Mouse (Mus musculus): ENCODE measurements around the gene Gzmm.
"Not testable (repeated sequence)": the region's sequence is repeated elsewhere in the genome, so short reads cannot be mapped to it uniquely, and the experiment has no call there.

Gzmm gene

DNA sequence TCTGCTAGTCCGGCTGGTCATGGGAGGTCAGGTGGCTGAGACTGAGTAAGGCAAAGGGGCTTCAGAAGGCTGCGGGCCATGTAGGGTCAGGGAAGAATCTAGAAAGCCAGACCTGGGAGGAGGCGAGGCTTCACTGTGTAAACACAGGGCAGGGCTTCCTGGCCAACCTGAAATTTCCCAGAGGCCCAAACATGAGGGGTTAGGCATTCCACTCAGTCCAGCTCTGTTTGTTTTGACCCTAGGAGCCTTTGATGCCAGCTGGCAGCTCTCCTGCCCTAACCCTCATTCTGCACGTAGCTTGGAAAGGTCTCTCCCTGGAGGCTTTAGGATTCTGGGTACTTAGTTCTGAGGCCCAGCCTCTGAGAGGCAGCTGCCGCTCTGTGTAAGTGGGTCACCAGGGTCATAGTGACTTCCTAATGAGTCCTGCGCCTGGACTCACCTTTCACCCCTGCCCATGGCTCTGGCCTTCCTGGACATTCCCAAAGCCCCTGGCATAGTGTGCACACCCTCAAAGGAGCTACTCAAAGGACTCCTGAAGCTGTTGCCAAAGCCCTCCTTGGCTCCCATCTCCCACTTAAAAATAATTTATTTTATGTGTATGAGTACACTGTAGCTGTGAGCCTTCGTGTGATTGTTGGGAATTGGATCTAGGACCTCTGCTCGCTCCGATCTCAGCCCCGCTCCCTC lies 12.8 kb downstream of the Gzmm start:
- DNase-seq (ENCODE audit: low spot score in 2 of 2) = no peak

DNA sequence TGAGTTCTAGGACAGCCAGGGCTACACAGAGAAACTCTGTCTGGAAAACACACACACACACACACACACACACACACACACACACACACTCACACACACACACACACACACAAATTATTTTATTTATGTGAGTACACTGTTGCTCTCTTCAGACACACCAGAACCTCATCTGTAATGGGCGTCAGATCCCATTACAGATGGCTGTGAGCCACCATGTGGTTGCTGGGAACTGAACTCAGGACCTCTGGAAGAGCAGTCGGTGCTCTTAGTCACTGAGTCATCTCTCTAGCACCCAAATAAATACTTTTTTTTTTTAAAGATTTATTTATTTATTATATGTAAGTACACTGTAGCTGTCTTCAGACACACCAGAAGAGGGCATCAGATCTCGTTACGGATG lies 14.2 kb downstream of the Gzmm start:
- DNase-seq (ENCODE audit: low spot score in 2 of 2) = not testable (repeated sequence)

DNA sequence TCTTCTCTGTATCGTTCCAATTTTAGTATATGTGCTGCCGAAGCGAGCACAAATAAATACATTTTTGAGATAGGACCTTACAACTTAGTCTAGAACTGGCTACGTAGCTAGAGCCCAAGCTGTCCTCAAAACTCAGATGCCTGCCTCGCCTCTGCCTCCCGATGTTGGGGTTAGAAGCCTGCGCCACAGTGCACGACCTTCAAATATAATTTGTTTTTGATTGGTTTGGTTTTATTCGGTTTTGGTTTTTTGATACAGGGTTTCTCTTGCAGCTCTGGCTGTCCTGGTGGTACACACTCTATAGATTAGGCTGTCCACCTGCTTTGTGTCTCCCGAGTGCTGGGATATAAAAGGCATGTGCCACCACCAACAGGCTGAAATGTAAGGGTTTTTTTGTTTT lies 14.7 kb downstream of the Gzmm start:
- no peak for DNase-seq (ENCODE audit: low spot score in 2 of 2)

DNA sequence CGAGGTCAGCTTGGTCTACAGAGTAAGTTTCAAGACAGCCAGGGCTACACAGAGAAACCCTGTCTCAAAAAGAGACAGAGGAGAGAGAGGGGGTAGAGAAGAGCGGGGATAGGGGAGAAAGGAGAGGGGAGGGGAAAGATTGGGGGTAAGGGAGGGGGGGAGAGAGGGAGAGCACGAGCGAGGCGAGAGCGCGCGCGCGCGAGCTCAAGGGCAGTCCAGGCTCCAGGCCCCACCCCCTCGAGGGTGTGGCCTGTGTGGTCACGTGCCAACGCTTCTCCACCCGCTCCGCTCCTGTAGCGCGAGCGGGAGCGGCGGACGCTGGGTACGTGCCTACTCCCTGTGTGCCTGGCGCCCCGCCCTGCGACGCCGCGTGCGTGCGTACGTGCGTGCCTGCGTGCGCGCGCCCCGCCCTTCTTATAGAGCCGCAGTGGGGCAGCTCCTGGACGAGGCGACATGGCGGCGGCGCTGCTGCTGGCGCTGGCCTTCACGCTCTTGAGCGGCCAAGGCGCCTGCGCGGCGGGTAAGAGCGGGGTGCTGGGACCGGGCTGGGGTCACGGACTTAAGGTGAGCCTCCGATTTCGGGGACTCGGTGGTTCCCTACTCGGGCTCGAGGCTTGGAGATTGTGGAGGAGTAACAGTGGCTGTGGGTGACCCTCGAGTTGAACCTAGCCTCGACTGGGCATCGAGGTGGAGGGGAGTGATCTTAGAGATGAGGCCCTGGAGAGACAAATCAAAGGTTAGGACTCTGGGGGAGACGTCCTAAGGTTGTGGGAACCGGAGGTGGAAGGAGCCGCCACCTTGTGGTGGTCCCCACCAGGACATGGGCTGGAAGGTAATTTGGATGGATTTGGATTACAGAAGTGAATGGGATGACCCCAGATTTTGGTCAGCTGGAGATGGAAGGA lies 15.5 kb downstream of the Gzmm start, which contains the start of gene Bsg:
Bsg (plus strand) TSS at position 427 of the 905 bp plus-strand sequence.
- peak; percentile 98 to 99 for DNase-seq (ENCODE audit: low spot score in 2 of 2)

DNA sequence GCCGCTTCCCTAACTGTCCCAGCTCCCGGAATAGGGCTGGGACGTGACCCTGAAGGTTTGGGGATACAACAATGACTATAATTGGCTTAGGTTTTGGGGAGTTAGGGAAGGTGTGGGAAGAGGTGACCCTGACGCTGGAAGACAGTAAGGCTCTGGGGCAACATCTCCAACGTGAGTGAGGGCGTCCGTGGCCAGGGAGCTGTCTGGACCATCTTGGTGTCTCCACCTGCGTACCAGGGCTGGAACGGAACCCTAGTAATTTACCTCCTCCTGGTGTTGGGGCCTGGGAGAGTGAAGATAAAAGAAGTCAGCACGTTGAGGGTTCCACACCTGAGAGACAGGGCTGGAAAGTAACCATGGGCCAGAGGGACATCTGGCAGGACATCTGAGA lies 16.1 kb downstream of the Gzmm start:
- DNase-seq (ENCODE audit: low spot score in 2 of 2) = no peak

DNA sequence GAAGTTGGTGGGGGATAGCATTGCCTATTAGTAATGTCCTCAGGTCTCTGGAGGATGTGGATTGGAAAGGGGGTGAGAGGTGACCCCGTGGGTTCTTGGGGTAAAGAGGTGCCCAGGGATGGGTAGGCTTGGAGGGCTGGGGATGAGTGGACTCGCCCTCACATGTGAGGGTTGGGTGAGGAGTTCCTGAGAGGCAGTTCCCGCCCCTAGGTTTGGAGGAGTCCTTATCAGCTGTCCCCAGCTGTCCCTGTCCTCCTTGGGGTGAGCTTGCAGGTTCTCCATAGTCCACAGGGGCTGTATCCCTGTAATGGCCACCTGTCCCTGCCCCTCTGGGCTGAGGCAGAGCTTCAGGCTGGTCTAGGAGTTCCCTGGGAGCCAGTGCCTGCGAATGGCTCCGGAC lies 17.1 kb downstream of the Gzmm start:
- DNase-seq (ENCODE audit: low spot score in 2 of 2) = no peak

DNA sequence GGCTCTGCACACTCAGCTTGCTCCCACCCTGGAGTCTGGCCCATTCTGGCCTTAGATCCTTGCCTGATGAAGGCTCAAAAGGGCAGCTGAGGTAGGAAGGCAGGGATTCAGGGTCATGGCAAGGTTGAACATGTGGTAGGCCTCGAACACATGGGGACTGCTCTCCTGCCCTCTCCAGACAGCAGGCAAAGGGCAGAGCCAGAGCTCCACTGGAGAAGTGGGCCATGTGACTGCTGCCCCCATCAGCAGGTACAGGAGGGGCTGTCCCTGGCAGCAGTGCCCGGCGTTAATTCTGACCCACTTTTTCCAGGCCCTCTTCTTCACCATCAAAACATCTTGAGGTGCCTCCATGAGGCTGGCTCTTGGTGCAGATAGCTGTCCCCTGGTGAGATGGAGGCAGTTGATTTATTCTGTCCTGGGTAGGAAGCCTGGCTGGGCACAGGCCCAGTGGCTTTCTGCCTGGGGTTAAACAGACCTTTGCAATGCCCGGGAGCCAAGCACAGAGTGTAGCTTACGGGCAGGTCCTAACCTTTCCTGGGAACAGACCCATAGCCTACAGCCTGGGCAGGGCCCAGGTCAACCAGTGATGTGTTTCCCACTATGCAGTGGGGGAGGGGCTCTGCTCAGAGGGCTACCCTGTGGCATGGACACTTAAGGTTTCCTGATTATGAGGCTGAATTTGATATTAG lies 17.7 kb downstream of the Gzmm start:
- no peak for DNase-seq (ENCODE audit: low spot score in 2 of 2)

DNA sequence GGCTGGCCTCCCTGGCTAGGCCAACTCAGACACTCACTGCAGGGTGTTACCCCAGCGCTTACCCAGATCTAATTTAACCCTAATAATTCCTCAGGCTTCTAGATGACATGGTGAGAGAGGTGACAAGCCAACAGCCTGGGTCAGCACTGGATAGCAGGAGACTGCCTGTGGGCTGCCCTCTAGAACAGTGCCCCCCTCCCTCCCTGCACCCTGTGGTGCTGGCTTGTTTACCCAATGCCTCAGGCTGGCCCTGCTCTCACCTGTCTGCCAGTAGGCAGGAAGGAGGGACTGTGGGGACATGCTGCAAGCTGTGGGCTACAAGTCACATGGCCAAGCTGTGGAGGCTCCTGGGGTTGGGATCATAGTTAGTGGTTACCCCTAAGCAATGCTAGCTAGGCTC lies 18.3 kb downstream of the Gzmm start:
- no peak for DNase-seq (ENCODE audit: low spot score in 2 of 2)

DNA sequence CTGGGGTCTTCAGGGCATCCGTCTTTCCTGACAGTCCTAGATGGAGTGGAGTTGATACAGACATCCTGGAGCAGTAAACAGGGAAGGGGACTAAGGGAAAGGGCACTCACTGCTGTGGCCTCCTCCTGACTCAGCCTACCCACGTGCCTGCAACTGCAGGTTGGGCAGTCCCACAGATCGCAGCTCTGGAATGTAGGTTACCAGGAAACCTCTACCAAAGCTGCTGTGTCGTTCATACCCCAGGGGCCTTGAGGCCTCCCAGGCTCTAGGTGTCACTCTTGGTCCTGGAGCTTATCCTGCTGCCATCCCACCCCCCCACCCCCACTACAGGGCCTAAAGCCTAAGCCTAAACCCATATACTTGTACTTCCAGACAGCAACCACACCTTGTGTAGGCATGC lies 18.9 kb downstream of the Gzmm start:
- no peak for DNase-seq (ENCODE audit: low spot score in 2 of 2)

DNA sequence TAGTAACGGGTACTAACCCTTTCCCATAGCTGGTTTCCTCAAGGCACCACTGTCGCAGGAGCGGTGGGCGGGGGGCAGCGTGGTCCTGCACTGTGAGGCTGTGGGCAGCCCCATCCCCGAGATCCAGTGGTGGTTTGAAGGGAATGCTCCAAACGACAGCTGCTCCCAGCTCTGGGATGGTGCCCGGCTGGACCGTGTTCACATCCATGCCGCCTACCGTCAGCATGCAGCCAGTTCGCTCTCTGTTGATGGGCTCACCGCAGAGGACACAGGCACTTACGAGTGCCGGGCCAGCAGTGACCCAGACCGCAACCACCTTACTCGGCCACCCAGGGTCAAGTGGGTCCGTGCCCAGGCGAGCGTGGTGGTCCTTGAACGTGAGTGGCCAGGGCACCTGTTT lies 19.8 kb downstream of the Gzmm start:
- no peak for DNase-seq (ENCODE audit: low spot score in 2 of 2)

DNA sequence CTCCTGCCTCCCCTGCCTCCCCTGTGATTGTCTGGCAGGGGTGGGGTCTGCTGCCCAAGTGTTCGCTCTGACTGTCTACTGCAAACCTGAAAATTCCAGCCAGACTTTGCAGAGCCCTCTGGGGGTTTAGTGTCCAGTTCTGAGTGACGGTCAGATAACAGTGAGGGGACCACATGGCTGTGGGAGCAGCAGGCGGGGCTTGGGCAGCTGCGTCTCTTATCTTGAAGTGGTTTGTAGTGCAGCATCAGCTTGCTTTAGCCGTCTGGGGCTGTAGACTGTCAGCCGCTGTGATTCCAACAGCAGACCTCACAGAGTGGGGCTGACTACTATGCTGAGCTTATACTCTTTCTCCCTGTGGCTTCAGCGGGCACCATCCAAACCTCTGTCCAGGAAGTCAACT lies 20.5 kb downstream of the Gzmm start:
- DNase-seq (ENCODE audit: low spot score in 2 of 2) = no peak

DNA sequence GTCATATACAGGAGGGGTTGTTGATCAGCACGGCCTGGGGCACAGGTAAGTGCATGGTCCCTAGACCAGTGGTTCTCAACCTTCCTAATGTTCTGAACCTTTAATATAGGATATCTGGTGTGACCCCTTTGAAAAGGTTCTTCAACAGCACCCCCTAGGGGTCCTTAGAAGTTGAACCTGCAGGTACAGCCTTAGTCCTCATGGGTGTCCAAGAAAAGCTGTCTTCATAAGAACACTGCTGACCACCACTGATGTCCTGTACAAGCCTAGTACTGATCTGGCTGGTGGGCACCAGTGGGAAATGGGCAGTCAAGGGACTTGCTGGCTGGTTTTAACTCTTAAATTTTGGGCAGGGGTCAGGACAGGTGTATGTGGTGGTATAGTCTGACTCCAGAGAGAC lies 23.2 kb downstream of the Gzmm start:
- DNase-seq (ENCODE audit: low spot score in 2 of 2) = no peak

DNA sequence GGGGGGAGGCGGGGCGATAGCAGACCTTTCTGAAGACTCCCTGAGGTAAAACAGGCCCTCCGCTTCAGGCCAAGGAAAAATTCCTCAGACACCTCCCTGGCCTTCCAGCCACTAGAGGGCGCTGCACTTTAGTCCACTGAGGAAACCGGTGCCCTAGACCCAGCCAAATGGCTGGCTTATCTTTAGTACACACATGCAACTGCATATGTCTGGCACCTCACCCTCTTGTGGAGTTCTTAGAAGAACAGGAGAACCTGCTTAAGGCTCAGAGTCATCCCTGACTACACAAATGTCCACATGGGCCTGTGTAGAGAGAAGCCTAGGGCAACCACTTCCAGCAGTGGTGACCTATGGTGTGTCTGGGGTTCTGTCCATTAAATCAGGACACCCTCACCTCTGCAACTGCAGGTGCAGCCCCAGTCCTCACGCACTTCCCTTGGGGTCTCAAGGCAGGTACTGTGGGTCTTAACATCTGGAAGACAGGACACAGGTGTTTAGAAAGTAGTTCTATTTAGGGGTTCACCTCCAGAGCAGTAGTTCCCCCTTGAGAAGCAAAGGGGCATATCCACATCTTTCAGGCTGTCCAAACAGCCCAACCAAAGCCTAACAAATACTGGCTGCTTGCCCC lies 23.8 kb downstream of the Gzmm start:
- peak; percentile 79 to 85 for DNase-seq (ENCODE audit: low spot score in 2 of 2)

DNA sequence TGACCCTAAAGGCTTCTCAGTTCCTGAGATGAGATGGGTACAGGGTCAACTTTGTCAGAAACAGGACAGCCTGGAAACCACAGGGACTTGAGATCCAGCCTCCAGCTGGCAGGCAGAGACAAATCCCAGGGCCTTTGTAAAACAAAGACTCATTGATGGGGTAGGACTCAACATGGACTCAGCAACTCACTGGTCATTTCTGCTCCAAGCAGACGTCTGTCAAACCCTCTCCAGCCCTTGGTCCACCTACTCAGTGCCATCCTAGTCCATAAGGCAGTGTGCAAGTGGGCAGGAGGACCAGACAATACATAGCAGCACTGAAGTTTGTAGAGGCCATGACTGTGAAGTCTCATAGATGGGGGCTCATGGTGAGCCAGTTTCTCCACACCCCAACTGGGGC lies 24.3 kb downstream of the Gzmm start:
- no peak for DNase-seq (ENCODE audit: low spot score in 2 of 2)

DNA sequence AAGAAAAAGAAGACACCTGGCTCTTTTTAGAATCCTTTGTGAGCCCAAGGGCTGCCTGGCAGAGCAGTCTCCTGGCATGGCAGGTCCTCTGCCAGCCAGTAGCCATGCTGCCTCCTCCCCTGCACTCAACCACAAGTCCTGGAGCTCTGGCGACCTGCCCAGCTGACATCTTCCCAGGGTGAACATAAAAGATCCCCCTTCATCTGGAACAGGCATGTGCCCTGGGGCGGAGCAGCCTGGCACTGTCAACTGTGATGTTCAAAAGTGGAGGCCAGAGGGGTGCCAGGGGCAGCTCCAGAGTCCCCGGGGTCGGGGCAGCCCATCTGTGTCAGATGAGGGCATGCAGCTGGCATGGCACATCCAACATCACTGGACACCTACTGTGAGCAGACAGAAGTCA lies 26.2 kb downstream of the Gzmm start:
- DNase-seq (ENCODE audit: low spot score in 2 of 2) = no peak

DNA sequence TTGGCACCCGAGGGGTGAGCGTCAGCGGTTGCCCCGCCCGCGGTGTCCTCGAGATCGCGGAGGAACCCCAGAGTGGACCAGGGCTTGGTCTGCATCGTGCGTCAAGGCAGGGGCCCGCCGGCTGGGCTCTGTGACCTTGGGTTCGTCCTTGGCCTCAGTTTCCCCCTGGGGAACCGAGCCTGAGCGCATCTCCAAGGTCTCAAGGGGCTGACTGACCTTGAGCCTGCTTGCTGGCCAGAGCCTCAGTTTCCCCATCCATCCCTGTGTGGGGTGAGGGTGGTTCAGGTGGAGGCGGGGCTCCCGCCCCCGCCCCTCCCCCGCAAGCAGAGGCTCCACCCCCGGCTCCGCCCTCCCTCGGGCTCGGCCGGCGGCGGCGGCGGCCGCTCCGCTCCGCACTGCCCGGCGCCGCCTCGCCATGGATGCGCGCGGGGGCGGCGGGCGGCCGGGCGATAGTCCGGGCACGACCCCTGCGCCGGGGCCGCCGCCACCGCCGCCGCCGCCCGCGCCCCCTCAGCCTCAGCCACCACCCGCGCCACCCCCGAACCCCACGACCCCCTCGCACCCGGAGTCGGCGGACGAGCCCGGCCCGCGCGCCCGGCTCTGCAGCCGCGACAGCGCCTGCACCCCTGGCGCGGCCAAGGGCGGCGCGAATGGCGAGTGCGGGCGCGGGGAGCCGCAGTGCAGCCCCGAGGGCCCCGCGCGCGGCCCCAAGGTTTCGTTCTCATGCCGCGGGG lies 27.6 kb downstream of the Gzmm start, which contains the start of gene Hcn2:
Hcn2 (plus strand) TSS at position 381 of the 734 bp plus-strand sequence.
- no peak for DNase-seq (ENCODE audit: low spot score in 2 of 2)

DNA sequence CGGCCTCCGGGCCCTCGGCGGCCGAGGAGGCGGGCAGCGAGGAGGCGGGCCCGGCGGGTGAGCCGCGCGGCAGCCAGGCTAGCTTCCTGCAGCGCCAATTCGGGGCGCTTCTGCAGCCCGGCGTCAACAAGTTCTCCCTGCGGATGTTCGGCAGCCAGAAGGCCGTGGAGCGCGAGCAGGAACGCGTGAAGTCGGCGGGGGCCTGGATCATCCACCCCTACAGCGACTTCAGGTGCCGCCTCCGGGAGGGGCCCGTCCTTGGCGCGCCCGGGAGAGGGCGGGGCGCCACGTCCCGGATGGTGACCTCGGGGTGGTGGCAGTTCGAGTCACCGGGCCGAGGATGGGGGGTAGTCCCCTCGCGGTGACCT lies 28.2 kb downstream of the Gzmm start:
- DNase-seq (ENCODE audit: low spot score in 2 of 2) = peak; percentile 51 to 52

DNA sequence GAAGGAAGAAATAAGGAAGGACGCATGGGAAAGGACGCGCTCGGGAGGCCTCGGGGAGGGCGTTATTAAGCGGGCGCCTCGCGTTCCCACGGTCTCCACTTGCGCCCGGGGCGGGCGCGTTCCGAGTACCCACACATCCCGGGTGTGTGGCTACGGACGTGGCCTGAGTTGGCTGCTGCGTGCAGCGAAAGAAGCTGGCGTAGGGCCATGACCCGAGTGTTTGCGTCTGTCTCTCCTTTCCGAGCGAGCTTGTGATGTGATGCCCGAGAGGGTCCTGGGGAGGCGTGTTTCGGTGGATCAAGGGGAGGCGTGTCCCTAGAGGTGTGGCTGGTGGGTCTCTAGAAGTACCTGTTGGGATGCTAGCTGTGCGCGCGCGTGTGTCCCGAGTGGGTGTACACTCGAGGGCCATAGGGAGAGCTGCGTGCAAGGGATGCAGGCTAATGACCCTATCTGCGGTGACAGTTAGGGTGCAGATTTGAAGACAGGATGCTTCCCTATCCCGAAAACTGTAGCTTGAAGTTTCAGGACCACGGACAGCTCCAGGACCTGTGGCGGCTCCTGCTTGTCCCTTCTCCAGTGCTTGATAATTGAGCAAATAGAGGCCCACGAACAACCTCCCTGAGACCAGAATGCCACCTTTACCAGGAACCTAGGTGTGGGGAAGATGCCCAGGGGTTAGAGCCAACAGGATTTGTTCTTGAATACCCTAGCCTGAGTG lies 29.0 kb downstream of the Gzmm start:
- DNase-seq (ENCODE audit: low spot score in 2 of 2) = no peak

DNA sequence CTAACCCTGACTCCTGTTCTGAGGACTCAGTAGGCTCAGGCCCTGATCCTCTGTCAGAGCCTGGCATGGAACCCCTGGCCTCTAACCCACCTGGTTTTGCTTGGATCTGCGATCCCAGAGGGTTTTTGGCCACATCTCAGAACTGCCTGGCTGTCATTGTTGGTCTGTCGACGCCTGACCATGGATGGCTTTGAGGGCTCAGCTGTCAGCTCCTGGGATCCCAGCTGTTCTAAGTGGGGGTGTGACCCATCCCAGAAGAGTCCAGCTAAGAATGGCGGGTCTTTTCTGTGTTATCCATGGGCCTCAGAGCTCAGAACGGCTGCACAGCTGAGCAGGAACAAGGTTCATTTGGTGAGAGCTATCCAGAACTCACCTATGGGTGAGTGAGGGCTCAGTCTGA lies 32.3 kb downstream of the Gzmm start:
- no peak for DNase-seq (ENCODE audit: low spot score in 2 of 2)

DNA sequence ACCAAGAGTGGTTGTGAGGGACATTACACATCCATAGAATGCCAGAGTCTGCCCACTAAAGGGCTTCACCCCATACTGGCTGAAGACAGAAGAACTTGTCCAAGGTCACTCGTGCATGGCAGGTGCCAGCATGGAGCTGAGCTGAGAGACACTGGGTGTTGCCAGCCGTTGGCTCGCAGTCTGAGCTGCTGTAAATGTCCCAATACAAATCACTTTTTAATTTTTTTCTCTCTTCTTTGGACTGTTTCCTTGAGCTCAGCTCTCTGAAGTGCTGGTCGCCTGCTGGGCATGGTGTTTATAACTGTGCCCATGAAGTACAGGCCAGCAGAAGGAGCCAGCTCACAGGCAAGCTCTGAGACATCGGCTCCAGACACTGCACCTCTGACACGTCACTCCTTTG lies 34.2 kb downstream of the Gzmm start:
- DNase-seq (ENCODE audit: low spot score in 2 of 2) = no peak

DNA sequence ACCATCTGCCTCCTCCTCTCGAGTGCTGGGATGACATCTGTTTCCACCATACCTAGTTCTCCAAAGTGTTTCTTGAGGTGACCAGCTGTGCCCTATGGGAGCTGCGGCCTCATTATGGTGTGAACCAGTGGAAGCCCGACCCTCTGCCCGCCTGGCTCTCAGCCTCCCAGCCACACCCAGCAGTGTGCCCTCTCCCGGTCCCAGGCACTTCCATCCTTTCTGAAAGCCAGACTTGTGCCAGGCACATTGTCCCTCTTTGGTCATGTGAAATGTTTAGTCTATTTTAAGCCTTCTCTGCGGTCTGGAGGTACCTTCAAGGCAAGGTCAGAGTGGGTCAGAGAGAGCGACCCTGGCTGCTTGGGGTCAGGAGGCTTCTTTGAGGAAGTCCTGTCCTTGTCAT lies 34.9 kb downstream of the Gzmm start:
- no peak for DNase-seq (ENCODE audit: low spot score in 2 of 2)

Data from right cerebral cortex, adult 2 months (tissue).